Mouse (Mus musculus) forebrain, embryonic 16.5 days (tissue): ENCODE results near the gene H2afy. TPM values are rescaled to one million over a fixed set of nuclear protein-coding genes. Genes with fewer than 3 reads are reported as not detected.

Experiments used
- ATAC-seq: fragments of 200-750 bp; cut with Nextera tagmentation; 2 replicates; pipeline ENCODE4 v1.8.0; 2017; ENCODE audit warnings: mild to moderate bottlenecking, moderate library complexity
- H3K27ac ChIP-seq: fragments of 300-500 bp; sonication (generic); 2 replicates; pipeline ENCODE4 v1.5.1; 2014; ENCODE audit warnings: low read length, control low read depth
- H3K27me3 ChIP-seq: fragments of 300-500 bp; sonication (generic); replicated peaks from 2 replicates; pipeline ENCODE4 v1.6.1; 2014; ENCODE audit warnings: low read length; ENCODE audit not compliant: control insufficient read depth, insufficient read depth
- H3K36me3 ChIP-seq: fragments of 300-500 bp; sonication (generic); 2 replicates; pipeline ENCODE4 v1.6.1; 2014; ENCODE audit not compliant: control insufficient read depth, insufficient read depth
- H3K4me1 ChIP-seq: fragments of 300-500 bp; sonication (generic); replicated peaks from 2 replicates; pipeline ENCODE4 v1.6.1; 2014; ENCODE audit warnings: low read length; ENCODE audit not compliant: control insufficient read depth, insufficient read depth
- H3K4me2 ChIP-seq: fragments of 300-500 bp; sonication (generic); 2 replicates; pipeline ENCODE4 v1.6.1; 2014; ENCODE audit warnings: mild to moderate bottlenecking, low read length, control low read depth
- H3K4me3 ChIP-seq: fragments of 300-500 bp; sonication (generic); replicated peaks from 2 replicates; pipeline ENCODE4 v1.5.1; 2014; ENCODE audit warnings: mild to moderate bottlenecking, low read length, control low read depth
- H3K9ac ChIP-seq: fragments of 300-500 bp; sonication (generic); replicated peaks from 2 replicates; pipeline ENCODE4 v1.6.1; 2014; ENCODE audit warnings: low read depth, low read length, control low read depth
- H3K9me3 ChIP-seq: fragments of 300-500 bp; sonication (generic); 2 replicates; pipeline ENCODE4 v1.6.1; 2016; ENCODE audit warnings: low read length; ENCODE audit not compliant: control insufficient read depth
- whole genome bisulfite sequencing: fragments of 180-500 bp; shearing (Covaris S2); extraction: QIAGEN DNeasy Blood & Tissue Kit; methylation state at CpG from one replicate; pipeline ENCODE4 v1.1.7; 2014; 5-methylcytosine and 5-hydroxymethylcytosine counted together
- polyA plus RNA-seq: library from polyadenylated mRNA; unstranded; fragments of >200 nt; fragmentation: Nextera tagmentation; extraction: Ambion mirVana; gene quantifications from 2 replicates; pipeline ENCODE4 v1.2.1, GENCODE M21; 2015

Gene H2afy
- 370 and 392 TPM in 2 replicates for polyA plus RNA-seq

DNA sequence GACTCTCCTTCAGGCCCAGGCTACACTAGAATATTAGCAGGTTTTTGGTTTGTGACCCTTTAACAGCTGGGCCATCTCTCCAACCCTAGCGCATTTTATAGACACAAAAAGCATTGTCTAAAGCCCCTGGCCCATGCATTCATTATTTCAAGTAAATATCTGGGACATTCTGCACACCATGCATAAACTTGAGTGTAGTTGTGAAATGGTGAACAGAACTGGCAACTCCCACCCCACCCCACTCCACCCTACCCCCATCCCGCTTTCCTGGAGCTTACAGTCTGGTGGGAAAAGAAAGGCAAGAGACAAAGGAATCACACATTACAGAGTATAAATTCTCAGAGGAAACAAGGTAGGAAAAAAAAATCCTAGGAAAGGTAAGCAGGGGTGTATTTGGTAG, at the start of gene H2afy:
H2afy (minus strand) TSS at position 162 of the 400 bp plus-strand sequence.
- H3K4me3 ChIP-seq = peak within 1 kb of the TSS; percentile 96
- H3K4me2 ChIP-seq = peak within 1 kb of the TSS; percentile 81
- H3K27me3 ChIP-seq = no peaks in the 10 kb centered on the region
- ATAC-seq = no peak
- no peaks in the 10 kb centered on the region for H3K36me3 ChIP-seq
- H3K4me1 ChIP-seq = peaks cover 21% of the 10 kb centered on the region
- H3K27ac ChIP-seq = peak within 1 kb of the TSS; percentile 82
- H3K9ac ChIP-seq = peak within 1 kb of the TSS; percentile 89
- WGBS = 77% methylated on average over 2 of the region's 2 CpGs
- H3K9me3 ChIP-seq = peaks cover 3% of the 10 kb centered on the region; the same call in 1 of the 2 replicates

DNA sequence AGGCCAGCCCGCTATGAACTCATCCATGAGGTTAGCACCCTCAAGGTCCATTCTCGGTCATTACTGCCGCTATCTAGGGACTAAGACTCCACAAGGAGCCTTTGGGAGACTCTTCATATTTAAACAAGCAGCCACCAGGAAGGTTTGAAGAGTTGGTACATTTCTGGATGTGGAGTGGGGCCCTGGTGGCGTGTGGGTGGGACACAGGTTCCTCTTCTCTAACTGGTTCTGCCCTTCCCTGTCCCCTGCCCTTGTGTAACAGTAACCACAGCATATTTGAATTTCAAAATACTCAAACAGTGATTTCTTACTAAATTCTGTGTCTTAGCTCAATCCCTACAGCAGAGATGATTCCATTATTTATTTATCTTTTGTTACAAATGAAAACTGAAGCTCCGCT, 47.5 kb upstream of the H2afy start:
- Histone ChIP-seq H3K9ac (no peak overlapping the region), H3K27me3 (no peaks in the 10 kb centered on the region), H3K9me3 (no peaks in the 10 kb centered on the region), H3K4me3 (no peak overlapping the region), H3K36me3 (no peaks in the 10 kb centered on the region), H3K4me2 (no peak overlapping the region), H3K4me1 (no peaks in the 10 kb centered on the region), H3K27ac (no peak overlapping the region)
- ATAC-seq = no peak
- 87% methylated on average over 5 of the region's 5 CpGs for WGBS

DNA sequence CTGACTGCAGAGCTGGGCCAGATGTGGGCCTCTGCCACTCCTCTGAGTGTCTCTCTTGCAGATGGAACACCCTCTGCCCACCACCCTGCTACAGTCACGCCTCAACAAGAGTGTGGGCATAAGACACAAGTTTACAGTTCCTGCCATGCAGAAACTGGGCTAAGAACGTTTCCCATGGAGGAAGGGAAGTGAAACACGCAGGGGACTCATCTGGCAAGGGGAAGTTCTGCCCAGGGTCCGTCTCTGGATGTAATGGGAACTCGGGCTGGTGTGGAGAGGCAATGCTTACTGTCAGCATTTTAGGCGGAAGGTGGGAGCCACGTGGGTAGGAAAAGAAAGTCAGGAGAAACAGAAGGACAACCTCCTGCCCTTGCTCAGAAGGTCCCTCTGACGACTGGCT, 45.3 kb upstream of the H2afy start:
- Histone ChIP-seq H3K4me3 (no peak overlapping the region), H3K4me1 (no peaks in the 10 kb centered on the region), H3K9me3 (no peaks in the 10 kb centered on the region), H3K9ac (no peak overlapping the region), H3K4me2 (no peak overlapping the region), H3K36me3 (no peaks in the 10 kb centered on the region), H3K27me3 (no peaks in the 10 kb centered on the region), H3K27ac (no peak overlapping the region)
- no peak for ATAC-seq
- WGBS = 72% methylated on average over 8 of the region's 8 CpGs

DNA sequence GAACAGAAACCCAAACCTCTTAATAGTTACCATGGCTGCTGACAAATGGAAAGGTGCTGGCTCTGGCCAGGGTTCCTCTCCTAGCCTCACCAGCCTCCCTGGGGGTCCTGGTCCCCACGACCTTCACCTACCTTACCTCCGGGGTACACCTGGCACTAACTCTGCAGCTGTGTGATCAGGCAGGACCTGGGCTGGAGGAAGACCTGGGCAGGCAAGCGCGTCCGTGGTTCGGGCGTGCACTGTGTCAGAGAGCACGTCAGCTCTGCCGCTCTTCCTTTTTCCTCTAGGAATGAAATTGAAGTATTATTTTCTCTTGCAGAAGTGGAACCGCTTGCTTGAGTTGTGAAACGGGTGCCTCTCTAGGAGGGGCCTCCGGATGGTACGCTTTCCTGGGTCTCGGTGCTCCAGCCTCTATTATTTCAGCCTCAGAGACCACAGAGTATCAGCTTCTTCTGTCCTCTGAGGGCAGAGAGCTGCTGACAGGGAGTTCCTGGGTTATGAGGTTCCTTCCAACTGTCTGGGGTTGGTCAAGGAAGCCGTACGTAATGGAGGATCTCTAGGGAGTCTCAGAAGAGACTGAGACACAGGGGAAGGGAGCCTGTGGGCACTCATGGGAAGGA, 42.4 kb upstream of the H2afy start, which contains the start of gene Tifab:
Tifab (minus strand) TSS at position 470 of the 620 bp plus-strand sequence.
- Histone ChIP-seq H3K4me3 (no peak within 1 kb of the TSS), H3K9me3 (no peaks in the 10 kb centered on the region), H3K27ac (no peak within 1 kb of the TSS), H3K9ac (no peak within 1 kb of the TSS), H3K36me3 (no peaks in the 10 kb centered on the region), H3K4me2 (no peak within 1 kb of the TSS), H3K27me3 (no peaks in the 10 kb centered on the region), H3K4me1 (no peaks in the 10 kb centered on the region)
- WGBS = 91% methylated on average over 16 of the region's 16 CpGs
- ATAC-seq = no peak

DNA sequence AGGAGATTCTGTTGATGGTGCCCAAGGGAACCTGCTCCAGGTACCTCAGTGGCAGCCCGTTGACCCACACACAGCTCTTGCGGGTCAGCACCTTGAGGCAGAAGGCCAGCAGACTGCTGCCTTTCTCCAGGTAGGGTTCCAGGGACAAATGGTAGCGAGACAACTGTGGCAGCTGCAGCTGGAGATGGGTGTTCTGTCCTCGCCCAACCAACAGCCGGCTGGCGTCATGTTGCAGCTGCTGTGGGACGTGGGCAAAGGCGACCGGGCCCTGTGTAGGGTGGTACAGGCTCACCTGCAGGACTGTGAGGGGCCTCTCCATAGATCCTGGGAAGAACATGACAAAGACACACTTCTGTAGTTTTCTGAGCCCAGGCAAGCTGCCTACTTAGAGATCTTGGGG, 40.1 kb upstream of the H2afy start:
- WGBS = 89% methylated on average over 9 of the region's 9 CpGs
- Histone ChIP-seq H3K9ac (no peak overlapping the region), H3K27me3 (no peaks in the 10 kb centered on the region), H3K4me1 (no peaks in the 10 kb centered on the region), H3K4me2 (no peak overlapping the region), H3K27ac (no peak overlapping the region), H3K36me3 (no peaks in the 10 kb centered on the region), H3K9me3 (no peaks in the 10 kb centered on the region), H3K4me3 (no peak overlapping the region)
- ATAC-seq = no peak

DNA sequence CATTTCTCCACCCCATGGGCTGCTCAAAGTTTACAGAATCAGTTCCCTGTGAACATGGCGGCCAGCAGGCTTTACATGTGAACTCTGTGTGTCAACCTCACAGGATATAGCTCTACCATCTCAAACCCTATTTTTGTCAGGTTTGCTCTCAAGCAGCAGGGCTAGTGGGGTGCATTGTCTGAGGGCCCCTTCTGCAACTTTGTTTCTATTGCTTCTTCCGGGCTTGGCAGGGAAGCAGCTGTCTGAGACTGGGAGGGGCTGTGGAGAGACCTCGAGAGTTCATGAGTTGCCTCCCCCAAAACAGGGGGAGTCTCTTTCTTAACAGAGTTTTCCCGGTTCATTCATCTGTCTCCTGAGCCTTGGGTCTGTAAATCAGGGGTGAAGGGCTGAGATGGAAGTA, 39.7 kb upstream of the H2afy start:
- 68% methylated on average over 4 of the region's 4 CpGs for WGBS
- H3K36me3 ChIP-seq = no peaks in the 10 kb centered on the region
- H3K9me3 ChIP-seq = no peaks in the 10 kb centered on the region
- no peak for ATAC-seq
- H3K4me3 ChIP-seq = no peak overlapping the region
- no peaks in the 10 kb centered on the region for H3K27me3 ChIP-seq
- H3K4me1 ChIP-seq = no peaks in the 10 kb centered on the region
- no peak overlapping the region for H3K27ac ChIP-seq
- H3K4me2 ChIP-seq = no peak overlapping the region
- no peak overlapping the region for H3K9ac ChIP-seq

DNA sequence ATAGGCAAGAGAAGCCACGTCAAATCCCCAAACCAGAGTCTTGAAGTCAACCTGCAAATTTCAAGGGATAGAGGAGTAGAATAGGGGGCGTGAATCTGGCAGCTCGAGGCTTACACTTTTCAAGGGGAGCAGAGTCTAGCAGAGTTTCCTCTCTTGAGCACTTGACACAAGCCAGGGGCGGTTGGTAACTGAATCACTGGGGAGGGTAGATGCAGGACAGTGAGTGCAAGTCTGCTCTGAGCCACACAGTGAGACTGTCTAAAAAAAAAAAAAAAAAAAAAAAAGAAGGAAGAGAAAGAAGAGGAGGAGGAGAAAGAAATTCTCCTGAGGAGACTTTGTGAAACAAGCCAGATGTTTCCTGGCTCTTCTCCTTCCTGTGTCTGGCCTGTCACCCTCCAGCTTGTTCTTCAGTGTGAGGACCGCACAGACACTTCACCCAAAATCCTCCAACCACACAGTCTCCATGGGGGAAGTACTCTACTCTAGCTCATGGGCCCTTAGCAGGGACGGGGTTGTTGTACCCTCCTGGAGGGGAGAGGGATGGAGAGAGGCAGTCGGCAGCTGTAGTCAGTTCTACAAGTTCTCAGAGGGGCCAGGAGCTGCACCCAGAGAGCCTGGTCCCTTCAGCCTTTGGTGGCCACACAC, 36.9 kb upstream of the H2afy start:
- H3K9me3 ChIP-seq = no peaks in the 10 kb centered on the region
- ATAC-seq = no peak
- 66% methylated on average over 7 of the region's 7 CpGs for WGBS
- no peak overlapping the region for H3K4me3 ChIP-seq
- no peak overlapping the region for H3K27ac ChIP-seq
- H3K9ac ChIP-seq = no peak overlapping the region
- peaks cover 2% of the 10 kb centered on the region; the same call in 1 of the 2 replicates for H3K4me1 ChIP-seq
- no peak overlapping the region for H3K4me2 ChIP-seq
- no peaks in the 10 kb centered on the region for H3K36me3 ChIP-seq
- no peaks in the 10 kb centered on the region for H3K27me3 ChIP-seq

DNA sequence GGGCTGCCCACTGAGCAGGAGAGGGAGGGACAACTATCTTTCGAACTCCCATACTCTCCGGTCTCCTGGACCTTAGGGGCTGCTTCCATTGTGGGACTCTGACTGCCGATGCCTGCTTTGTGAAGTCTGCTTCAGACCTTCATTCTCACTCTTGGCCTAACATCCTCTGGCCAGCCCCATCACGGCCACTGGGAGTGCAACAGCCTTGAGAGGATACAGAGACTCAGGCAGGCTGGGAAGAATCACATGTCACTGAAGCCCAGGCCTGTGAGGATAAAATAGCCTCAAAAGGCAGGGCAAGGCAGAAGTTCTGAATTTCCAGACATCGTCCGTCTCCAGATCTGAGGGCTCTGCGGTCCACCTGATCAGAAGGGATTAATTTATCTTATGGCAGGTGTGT, 35.9 kb upstream of the H2afy start:
- Histone ChIP-seq H3K9me3 (no peaks in the 10 kb centered on the region), H3K27ac (no peak overlapping the region), H3K4me3 (no peak overlapping the region), H3K27me3 (no peaks in the 10 kb centered on the region), H3K36me3 (no peaks in the 10 kb centered on the region), H3K4me2 (no peak overlapping the region), H3K9ac (no peak overlapping the region), H3K4me1 (peaks cover 2% of the 10 kb centered on the region; the same call in 1 of the 2 replicates)
- ATAC-seq = no peak
- 87% methylated on average over 7 of the region's 7 CpGs for WGBS

DNA sequence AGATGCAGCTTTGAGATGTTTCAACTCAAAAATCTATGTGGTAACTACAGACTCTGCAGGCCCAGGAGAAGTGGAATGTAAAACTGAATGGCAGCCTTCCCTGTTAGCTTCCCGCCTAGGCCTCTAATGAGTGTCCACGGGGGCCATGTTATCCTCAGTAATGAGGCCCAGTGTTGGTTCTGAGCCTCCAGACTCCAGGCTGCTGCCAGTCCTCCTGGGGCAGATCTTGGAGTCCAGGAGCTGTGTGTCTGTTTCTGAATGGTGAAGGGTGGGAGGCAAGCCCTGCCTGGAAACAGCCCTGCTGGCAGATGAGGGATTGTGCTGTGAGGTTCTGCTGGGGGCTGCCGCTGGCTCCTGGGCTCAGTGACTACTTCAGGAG, 32.2 kb upstream of the H2afy start:
- H3K9me3 ChIP-seq = no peaks in the 10 kb centered on the region
- 35% methylated on average over 3 of the region's 3 CpGs for WGBS
- H3K4me3 ChIP-seq = no peak overlapping the region
- no peak overlapping the region for H3K27ac ChIP-seq
- no peaks in the 10 kb centered on the region for H3K27me3 ChIP-seq
- no peak overlapping the region for H3K4me2 ChIP-seq
- H3K9ac ChIP-seq = no peak overlapping the region
- H3K36me3 ChIP-seq = no peaks in the 10 kb centered on the region
- peak; percentile 33; the same call in 1 of the 2 replicates for ATAC-seq
- H3K4me1 ChIP-seq = peaks cover 6% of the 10 kb centered on the region; the same call in 1 of the 2 replicates
